Mouse (Mus musculus) brain, embryonic 14.5 days (tissue): ENCODE measurements at regions not wholly inside any gene's neighbourhood (a gene's known extent, or its start where the extent isn't known, plus 50 kb on each side); places are given as distances from the start of the nearest gene placed in this dataset.

Source experiments
- CTCF ChIP-seq: fragments of 200-500 bp; IDR thresholded peaks from 2 replicates; pipeline ENCODE4 v1.5.1; 2012; ENCODE audit warnings: inconsistent platforms, mild to moderate bottlenecking, moderate library complexity, borderline replicate concordance; ENCODE audit not compliant: insufficient read depth, insufficient read length; ENCODE audit errors: extremely low read depth
- POLR2A ChIP-seq: fragments of 200-500 bp; IDR thresholded peaks from 2 replicates; pipeline ENCODE4 v1.6.1; 2012; ENCODE audit warnings: mild to moderate bottlenecking, inconsistent platforms, borderline replicate concordance; ENCODE audit not compliant: poor library complexity, insufficient read depth, insufficient read length, severe bottlenecking; ENCODE audit errors: extremely low read depth

GRCm38 (mm10) chr13:72894982-72895381 lies 266.4 kb downstream of the Irx2 start:
- TF ChIP-seq POLR2A, result no peak
- no peak for TF ChIP-seq CTCF
